Mouse (Mus musculus) large intestine, adult 2 months (tissue): ENCODE measurements around the gene Myt1l. TPM values are rescaled to one million over a fixed set of nuclear protein-coding genes. Genes with fewer than 3 reads are reported as not detected.

Source experiments
- DNase-seq: peaks from one replicate; pipeline ENCODE4 v3.0.0-alpha.2; 2012; ENCODE audit warnings: low read depth, low spot score
- WGBS: fragments of 180-500 bp; shearing (Covaris S2); methylation state at CpG from one replicate; pipeline ENCODE4 v1.1.7; 2018; 5-methylcytosine and 5-hydroxymethylcytosine counted together
- polyA plus RNA-seq: library from polyadenylated mRNA; depleted of rRNA; stranded (reverse); fragments of >200 nt; gene quantifications from 2 replicates; pipeline ENCODE4 v1.2.3, GENCODE M21; 2012

Myt1l gene
- polyA plus RNA-seq, 1 experiment = 0.07 TPM

DNA sequence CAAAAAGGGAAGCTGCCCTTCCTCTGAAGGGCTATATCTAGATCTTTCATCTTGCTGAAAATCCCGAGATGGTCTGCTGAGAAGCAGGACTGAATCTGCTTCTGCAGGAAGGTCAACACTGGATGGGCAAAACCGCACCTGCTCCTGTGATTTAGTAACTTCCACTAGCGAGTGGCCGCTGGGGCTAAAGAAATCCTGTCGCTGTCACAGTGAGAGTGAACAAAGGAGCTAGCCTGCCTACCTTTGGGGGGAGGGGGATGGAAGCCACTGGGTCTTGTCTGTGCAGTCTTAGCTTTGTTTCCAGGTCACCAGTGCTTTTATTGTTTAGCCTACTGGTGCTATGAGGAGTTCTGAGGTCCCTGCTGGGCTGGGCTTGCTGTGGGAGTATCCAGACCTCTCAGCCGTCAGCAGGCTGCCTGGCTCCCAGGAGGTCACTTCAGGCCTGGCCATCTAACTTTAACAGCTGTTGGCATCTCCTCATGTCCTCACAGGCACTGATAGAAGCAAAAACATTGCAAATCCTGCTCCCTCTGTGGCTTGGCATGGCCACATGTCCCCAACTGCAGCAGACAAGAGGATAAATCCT lies 173.6 kb downstream of the Myt1l start:
- DNase-seq = no peak
- 55% methylated on average over 6 of the region's 6 CpGs for WGBS

- DNase-seq = no peak
- WGBS = 67% methylated on average over 4 of the region's 4 CpGs
Observed at GRCm38 (mm10) chr12:29702626-29703025, 174.4 kb downstream of the Myt1l start.

GRCm38 (mm10) chr12:29703541-29703940 lies 175.4 kb downstream of the Myt1l start:
- WGBS = 34% methylated on average over 8 of the region's 8 CpGs
- no peak for DNase-seq

DNA sequence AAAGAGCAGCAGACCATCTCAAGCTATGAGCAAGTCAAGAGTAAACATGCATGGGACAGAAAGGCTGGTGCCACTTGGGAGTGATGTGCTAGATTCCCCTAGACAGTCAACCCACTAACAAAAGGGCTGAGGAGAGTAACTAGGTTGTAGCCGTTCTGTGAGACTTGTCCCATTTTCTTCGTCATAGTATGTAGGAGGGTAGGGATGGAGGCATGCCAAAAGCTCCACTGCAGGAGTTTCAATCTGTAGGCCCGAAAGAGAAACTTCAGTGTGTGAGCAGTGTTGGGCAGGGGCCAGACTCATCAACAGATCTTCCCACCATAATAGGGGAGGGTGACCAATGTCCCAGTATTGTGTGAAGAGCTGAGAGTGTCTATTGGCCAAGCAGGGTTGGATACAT lies 178.9 kb downstream of the Myt1l start:
- WGBS = 74% methylated on average over 3 of the region's 3 CpGs

GRCm38 (mm10) chr12:29708166-29708565 lies 180.0 kb downstream of the Myt1l start:
- DNase-seq = no peak
- WGBS = 75% methylated on average over 3 of the region's 3 CpGs

More for the DNA sequence above, 178.9 kb downstream of the Myt1l start:
- DNase-seq = no peak

- no peak for DNase-seq
- 74% methylated on average over 15 of the region's 15 CpGs for WGBS
Observed at GRCm38 (mm10) chr12:29712795-29713721, 184.9 kb downstream of the Myt1l start.

- no peak for DNase-seq
- 90% methylated on average over 17 of the region's 17 CpGs for WGBS
Observed at GRCm38 (mm10) chr12:29723722-29724338, 195.6 kb downstream of the Myt1l start.

DNA sequence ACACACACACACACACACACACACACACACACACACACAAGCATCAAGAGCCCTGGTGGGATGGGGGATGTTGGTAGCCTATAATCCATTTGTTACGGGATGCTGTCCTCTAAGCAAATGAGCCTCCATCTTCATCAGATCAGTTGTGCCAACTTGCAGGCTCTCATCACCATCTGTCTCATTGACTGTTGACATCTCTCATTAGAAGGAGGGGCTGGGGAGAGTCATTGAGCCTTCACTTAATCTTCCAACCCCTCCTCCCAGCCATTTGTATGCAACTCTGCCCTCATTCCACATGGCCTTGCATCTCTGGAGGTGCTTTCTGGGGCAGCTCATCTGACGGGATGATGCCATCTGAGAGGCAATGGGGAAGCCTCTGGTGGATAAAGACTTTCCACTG lies 200.1 kb downstream of the Myt1l start:
- 71% methylated on average over 2 of the region's 2 CpGs for WGBS
- no peak for DNase-seq

DNA sequence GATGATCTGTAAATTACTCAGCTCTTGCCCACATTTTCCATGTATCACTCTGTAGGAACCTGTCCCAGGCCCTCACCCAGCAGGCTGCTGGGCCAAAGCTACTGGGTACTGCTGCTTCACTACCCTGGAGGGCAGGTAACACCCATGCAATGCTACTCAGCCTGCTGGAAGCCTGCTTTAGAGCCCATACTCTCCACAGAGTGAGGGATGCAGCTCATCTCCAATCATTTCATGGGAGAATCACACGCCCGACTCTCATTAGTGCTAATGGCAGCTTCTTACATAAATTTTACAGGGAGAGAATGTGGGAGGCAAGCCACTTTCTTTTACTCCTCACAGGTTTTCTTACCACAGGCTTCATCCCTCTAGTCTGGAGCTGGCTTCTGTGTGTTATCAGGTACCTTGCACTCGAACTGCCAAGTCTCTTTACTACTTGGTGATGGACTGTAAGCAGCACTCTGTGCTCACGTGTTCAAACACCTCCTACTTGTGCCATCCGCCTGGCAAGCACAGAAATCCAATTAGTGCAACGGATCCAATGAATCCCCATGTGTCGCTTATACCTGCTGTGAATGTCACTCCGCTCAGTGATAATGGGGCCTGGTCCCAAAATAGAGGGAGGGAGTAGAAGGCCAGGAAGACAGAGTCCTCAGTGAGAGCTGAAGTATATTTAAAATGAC lies 212.3 kb downstream of the Myt1l start:
- 79% methylated on average over 8 of the region's 8 CpGs for WGBS
- no peak for DNase-seq

DNA sequence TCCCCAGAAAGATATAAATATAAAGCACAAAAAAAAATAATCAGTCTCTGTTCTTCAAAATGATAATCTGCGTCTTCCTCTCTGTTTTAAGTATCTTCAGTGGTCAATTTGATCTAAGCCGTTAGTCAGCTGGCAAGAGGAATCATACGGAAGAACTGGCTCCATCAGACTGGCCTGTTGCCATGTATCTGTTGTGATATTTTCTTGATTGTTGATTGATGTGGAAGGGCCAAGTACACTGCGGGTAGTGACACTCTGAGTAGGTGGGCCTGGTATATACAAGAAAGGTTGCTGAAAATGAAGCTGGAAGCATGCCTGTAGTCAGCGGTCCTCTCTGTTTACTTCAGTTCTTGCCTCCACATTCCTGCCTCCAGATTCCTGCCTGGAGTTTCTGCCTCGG lies 213.0 kb downstream of the Myt1l start:
- WGBS = 77% methylated on average over 6 of the region's 6 CpGs

DNA sequence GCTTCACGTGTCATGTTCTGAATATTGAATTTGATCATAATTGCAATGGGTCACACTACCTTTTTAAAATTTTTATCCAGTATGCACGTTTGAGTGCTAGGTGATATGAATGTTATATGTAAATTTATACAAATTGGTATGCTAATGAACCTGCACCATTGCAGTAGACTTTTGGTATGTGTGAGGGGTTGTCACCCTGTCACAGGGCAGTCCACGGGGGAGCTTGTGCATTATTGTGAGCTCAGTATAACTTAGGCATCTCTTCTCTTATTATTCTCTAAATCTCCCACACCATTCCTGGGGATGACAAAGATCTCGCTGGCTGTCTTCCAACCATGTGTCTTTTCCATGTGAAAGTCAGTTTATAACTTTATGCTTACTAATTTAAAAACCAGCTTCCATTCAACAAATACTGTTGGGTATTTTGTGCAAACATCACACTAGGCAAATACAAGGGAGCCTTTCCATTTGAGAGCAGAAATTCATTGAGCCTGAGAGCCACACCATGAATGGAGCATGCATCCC lies 222.5 kb downstream of the Myt1l start:
- WGBS = 78% methylated on average over 4 of the region's 4 CpGs
- DNase-seq = no peak

More for the DNA sequence above, 213.0 kb downstream of the Myt1l start:
- no peak for DNase-seq

DNA sequence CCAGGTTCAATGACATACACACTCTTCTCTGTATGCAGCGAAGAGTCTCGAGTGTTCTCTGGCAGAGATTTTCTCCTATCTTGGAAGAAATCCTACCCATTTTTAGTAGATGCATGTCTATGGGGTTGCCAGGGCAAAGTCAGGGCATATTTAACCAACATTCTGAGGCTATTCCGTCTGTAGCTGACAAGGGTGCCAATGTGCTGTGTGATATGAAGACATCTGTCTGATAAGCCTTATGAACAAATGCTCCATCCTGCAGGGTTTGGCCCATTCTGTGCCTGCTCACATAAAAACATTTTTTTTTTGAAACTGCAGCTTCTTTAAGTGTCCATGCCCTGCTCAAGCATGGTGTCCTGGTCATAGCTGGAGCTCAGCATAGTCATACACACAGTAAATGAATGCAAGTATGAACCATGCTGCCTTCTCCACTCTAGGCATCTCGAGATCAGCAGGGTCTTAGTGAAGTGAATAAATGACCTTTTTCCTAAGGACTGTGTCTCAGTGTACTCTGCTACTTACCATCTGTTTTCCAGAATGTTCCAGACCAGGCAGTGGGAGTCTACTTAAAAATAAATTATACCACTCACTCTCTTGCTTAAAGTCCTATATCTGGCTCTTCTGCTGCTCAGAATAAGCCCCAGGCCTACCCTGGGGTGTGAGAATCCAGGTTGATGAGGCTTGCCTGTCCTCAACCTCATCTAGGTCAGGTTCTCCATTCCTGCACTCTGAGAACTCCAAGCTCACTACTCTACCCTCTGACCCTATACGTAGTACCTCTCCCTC lies 227.1 kb downstream of the Myt1l start:
- 84% methylated on average over 5 of the region's 5 CpGs for WGBS
- no peak for DNase-seq

GRCm38 (mm10) chr12:29755872-29756265 lies 227.7 kb downstream of the Myt1l start:
- DNase-seq = no peak
- 73% methylated on average over 3 of the region's 3 CpGs for WGBS

GRCm38 (mm10) chr12:29760611-29761010 lies 232.4 kb downstream of the Myt1l start:
- WGBS = 69% methylated on average over 4 of the region's 4 CpGs
- no peak for DNase-seq

DNA sequence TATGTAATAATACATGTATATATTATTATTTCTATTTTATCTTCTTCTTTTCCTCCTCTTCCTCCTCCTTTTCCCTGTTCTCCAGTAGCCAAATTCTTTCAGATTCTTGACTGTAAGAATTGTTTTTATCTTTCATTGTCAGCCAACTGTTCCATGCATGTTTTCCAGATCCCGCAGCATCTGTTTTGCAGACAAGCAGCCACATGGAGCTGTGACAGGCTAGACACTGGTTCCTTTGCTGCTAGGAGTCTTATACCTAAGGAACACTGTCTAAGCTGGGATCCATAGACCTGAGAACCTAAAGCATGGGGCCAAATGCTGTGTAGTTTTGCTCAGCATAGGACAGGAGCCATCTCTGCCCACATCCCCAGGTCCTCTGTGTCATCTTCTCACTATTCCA lies 238.0 kb downstream of the Myt1l start:
- 98% methylated on average over 1 of the region's 1 CpGs for WGBS

GRCm38 (mm10) chr12:29771791-29772190 lies 243.6 kb downstream of the Myt1l start:
- WGBS = 65% methylated on average over 3 of the region's 3 CpGs

More for the DNA sequence above, 238.0 kb downstream of the Myt1l start:
- no peak for DNase-seq

DNA sequence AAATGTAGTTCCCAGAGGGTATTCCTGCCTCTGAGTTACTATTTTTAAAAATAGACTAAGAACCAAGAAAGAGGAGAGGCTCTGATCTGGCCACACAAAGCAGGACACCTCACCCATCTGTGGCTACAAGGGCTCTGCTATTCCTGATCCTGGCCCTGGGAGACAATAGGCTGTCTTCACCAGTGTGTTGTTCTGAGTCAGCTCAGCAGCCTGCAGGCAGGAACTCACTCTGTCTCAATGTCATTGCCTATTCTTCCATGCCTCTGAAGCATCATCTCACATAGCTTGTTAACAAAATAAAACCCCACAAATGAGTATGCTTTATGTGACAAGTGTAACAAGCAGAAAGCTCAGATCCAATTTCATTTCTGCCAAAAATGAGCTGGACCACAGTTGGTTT lies 244.2 kb downstream of the Myt1l start:
- no peak for DNase-seq

More at GRCm38 (mm10) chr12:29771791-29772190, 243.6 kb downstream of the Myt1l start:
- no peak for DNase-seq

DNA sequence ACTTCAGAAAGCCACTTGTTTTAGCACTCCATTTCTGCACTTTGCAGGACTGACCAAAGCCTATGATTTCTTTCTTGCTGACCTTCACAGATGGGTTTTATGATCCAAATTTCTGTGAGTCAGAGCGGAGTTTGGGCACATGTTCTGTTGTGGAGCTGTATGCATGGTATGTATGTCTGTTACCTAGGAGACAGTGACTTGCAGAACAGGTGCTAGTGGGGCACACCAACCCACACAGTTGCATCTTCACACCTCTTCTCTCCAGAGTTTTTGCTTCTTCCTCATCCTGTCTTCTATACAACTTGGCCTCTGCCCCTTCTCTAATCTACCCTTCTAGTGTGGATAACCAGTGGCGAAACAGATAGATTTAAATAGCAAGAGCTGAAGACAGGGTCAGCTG lies 250.7 kb downstream of the Myt1l start:
- DNase-seq = no peak
- 70% methylated on average over 2 of the region's 2 CpGs for WGBS
